Mouse (Mus musculus) adrenal gland (tissue): ENCODE results near the gene Prpf18.
"Not testable (repeated sequence)": the region's sequence is repeated elsewhere in the genome, so short reads cannot be mapped to it uniquely, and the experiment has no call there.

Experiments
- intact Hi-C: fragments of 180-260 bp; cut with DNase I; formaldehyde crosslinking; loops from one replicate; pipeline ENCODE4 v1.15.1; 2025

Gene Prpf18

DNA sequence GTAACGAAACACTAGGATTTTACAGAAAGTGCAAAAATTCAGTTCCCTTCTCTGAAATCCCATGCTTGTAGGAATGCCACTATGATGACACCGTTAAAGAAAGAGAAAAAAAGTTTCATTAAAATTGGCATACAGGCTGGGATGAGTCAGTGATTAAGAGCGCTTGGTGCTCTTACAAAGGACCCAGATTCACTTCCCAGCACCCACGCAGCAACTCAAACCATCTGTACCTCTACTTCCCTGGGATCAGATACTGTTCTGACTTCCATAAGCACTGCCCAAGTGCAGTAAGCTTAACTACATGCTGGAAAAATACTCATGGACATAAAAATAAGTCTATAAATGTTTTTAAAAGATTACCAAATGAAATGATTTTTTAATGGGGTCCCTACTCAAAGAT, 34.9 kb downstream of the Prpf18 start:
- intact Hi-C loops: no loop called here

DNA sequence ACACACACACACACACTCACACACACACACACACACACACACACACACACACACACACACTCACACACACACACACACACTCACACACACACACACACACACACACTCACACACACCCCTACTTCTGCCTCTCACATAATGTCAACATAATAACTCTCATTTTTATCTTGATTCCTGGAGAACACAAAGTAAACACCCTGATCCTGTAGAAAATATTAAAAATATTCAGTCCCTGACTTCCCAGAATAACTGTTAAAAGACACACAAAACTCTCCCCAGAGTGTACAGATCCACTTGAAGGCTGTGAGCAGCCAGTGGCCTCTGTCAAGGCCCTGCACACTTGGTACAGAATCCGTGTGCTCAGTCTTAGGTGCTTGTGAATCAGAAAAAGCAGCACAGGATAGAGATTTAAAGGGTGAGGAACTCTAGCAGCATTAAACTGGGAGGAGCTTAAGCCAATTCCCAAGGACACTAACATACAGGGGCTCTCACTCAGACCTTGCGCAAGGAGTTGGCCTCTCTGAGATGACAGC, 36.8 kb downstream of the Prpf18 start:
- intact Hi-C loops: no loop called here

DNA sequence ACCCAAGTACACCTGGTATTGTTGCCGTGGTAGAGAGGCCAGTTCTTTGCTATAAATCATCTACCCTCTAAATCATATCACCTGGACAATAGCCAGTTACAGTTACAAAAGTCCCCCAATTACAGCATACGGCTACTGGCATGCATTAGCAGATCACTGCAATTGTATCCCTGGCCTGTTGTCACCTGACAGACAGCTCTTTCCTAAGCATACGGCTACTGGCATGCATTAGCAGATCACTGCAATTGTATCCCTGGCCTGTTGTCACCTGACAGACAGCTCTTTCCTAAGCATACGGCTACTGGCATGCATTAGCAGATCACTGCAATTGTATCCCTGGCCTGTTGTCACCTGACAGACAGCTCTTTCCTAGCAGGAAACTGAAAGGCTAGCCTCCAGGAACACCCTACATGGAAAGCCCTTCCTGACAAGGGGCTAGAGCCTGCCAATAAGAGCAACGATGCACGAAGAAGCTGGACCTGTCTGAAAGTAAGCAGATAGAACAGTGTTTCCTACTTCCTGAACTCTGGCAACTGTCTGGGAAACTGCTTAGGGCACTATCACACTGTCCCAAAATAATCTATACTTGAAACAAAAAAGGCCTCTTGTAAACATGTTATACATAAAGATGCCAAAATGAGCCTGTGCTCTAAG, 37.5 kb downstream of the Prpf18 start:
- intact Hi-C loops: not testable (repeated sequence)

DNA sequence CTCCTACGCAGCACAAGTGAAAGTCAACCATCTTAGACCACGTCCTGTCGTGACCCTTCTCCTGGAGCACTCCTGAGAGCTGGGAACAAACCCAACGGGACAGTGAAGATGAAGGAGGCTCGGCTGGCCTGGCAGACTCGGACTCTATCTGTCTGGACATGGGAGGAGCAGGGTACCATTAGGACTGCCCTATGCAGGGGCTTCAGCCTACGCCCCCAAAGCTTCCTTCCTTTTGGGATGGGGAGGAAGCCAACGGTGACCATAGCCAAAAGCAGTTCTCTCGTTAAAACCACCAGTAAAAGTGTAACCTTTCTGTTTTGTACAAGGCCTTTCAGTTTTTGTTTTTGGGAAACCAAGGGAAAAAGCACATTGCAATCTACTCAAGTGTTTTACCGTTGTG, 40.2 kb downstream of the Prpf18 start:
- intact Hi-C loops: no loop called here

DNA sequence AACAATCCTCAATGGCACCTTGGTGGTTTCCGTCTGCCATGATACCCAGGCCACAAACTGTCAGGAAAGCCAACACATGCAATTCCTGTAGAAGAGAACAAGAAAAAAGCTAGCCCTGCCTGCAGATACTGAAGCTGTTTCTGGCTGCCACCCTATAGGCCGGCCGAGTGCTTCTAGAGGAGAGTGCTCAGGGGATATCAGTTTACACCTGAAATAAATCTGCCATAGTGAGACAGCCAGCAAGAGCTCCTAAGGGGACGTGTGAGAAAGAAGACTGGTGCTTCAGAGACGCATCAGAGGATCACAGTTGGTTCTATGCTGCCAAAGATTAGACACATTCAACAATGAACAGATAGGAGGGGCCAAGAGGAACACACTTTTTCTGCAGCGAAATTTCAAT, 40.6 kb downstream of the Prpf18 start:
- intact Hi-C loops: no loop called here

DNA sequence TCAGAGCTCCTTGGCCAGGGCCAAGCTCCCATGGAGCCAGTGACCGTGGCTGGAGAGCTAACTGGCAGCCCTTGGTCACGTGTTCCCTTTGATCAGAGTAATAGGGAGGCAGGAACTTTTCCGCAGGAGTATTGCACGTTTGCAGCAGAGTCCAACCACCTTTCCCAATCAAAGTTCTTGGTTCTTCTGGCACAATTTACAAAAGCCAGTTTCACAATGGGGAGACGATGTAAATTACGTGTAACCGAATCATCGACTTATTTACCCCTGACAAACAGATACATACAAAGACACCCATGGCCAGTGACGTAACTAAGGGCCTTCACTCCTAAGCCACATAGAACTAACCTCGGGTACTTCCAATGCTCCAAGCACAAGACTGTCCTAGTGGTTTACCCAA, 42.5 kb downstream of the Prpf18 start:
- intact Hi-C loops: loop anchor here (10.0 kb wide), 1 partner anchor 385 kb away; no protein-coding TSS in a partner anchor

DNA sequence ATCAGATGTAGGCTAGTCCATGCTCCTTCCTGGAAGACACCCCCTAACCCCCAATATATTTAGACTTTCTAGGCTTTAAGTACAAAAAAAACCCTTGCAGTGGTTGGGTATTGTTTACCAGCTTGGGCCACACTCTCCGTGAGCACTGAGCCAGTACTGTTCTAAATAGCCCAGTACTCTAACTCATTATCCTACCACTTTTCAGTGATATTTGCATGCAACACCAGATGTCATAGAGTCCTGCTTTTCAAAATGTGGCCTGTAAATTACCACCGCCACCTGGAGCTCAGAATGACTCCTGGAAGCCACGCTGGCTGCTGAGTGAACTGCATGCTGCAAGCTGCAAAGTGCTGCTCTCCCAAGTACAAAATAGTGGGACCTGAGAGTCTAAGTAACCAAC, 43.7 kb downstream of the Prpf18 start:
- intact Hi-C loops: loop anchor here (10.0 kb wide), 1 partner anchor 383 kb away; no protein-coding TSS in a partner anchor

DNA sequence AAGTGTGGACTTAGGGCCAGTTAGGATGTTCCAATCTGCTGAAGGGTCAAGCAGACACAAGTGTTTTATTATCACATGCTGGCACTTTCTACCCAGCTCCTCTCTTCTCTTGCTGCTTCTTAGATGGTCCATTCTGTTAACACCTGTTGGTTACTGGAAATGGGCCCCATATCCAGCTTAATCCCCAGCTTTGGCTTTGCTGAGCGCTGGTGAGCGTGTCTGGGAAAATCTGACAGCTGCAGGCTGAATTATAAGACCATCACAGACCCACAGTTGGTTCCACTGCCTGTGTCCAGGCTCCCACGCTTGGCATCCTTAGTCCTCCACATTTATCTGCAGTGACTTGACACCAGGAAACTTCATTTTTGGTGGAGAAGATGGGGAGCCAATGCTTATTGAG, 45.4 kb downstream of the Prpf18 start:
- intact Hi-C loops: loop anchor here (10.0 kb wide), 1 partner anchor 382 kb away; no protein-coding TSS in a partner anchor

DNA sequence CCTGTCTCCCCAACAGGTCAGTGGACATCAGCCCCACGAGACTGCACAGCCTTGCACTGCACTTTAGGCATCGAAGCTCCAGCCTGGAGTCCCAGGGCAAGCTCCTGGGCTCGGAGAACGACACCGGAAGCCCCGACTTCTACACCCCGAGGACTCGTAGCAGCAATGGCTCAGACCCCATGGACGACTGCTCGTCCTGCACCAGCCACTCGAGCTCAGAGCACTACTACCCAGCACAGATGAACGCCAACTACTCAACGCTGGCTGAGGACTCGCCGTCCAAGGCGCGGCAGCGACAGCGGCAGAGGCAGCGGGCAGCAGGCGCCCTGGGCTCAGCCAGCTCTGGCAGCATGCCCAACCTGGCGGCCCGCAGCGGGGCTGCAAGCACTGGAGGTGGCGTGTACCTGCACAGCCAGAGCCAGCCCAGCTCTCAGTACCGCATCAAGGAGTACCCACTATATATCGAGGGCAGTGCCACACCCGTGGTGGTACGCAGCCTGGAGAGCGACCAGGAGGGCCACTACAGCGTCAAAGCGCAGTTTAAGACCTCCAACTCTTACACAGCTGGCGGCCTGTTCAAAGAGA, 48.5 kb downstream of the Prpf18 start:
- intact Hi-C loops: loop anchor here (10.0 kb wide), 1 partner anchor 379 kb away; no protein-coding TSS in a partner anchor

DNA sequence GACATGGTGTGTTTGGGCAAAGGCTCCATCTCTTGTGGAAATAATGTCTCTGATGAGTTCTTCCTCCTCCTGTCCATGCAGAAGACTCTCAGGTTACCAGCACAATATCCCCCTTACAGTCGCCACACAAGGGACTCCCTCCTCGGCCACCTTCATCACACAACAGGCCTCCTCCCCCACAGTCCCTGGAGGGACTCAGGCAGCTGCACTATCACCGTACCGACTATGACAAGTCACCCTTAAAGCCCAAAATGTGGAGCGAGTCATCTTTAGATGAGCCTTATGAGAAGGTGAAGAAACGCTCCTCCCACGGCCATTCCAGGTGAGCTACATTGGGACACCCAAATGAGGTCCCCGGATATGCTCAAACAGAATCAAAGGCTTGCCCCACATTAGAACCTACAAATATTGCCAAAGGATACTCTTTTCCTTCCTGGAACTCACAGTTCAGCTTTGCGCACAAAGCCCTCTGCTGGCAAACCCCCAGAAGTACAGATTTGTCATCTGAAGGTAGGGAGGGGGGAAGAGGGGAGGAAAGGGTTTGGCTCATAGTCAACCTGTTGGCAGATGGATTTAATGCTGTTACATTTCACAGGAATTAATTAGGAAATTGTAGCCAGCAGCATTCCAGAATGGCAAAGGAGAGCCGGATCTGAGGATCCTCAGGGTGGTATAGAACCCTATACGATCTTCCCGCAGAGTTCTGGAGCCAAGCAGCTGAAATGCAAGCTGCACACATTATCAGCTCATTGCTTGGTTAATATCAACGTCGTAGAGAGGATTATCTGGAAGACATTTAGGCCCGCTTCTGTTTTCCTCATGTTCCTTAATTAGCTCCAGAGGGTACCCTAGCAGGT, 50.7 kb downstream of the Prpf18 start:
- intact Hi-C loops: loop anchor here (1.0 to 10.0 kb wide), 2 partner anchors 102 to 376 kb away; no protein-coding TSS in a partner anchor

DNA sequence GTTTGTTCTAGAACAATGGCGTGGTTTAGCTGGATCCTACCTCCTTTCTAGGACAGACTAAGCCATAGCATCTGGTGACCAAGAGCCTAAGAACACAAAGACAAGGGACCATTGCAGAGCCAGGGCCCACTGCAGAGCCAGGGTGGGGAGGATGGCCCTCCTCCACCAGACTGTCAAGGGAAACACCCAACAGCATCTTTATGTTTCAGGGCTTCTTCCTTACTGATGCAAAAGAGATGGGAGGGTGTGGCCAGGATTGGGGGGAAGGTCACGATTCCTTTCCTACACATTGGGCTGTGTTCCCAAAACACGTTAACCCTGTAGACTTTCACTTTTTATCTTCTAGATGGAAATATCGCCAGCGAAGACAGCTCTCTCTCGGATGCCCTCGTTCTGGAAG, 54.9 kb downstream of the Prpf18 start:
- intact Hi-C loops: no loop called here

DNA sequence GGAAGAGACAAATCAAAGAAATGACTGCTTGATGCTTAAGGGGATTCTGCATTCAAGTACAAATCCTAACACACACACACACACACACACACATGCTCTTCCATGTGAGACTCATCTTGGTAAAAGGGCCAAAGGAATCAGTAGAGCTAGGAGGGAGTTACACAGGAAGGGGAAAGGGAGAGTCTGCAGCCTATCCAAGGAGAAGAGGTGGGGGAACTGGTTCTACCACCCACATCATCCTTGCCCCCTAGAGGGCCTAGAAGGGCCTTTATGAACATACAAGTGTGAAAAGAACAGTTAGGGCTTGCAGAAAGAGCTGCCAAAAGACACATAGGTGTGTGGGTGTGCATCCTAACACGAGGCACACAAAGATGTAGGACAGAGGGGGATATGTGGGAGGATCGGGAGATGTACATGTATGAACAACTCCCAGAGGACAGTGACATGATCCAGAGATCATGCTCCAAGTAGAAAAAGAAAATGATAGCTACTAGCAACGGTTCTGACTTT, 58.0 kb downstream of the Prpf18 start:
- intact Hi-C loops: no loop called here

DNA sequence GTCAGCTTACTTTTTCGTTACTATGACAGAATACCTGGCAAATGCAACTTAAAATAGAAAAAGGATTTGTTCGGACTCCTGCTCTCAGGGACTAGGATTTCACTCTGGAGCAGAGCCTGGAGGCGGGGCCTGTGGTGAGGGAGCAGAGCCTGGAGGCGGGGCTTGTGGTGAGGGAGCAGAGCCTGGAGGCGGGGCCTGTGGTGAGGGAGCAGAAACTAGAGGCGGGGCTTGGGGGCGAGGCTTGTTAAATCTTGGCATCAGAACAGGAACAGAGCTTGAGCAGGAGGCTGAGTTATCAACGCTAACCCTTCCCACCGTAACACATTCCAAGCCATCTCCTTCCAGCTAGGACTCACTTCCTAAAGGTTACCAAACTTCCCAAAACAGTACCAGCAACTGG, 58.5 kb downstream of the Prpf18 start:
- intact Hi-C loops: no loop called here

DNA sequence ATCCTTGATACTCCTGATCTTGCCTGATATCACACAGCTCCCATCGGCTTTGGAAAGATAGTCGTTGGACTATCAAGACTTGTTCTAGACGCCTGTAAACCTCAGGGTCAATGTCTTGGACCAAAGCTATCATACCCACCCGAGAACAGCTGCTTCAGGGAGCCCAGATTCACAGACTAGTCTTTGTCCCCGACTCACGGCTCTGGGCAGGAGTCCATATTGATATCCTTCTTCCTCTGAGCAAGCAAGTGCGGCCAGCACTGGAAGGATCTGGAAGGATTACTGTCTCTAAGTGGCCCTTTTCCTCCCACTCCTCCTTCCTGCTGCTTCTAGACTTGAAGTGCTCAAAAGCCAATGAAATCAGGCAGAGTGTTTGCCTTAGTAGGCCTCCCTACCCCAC, 59.2 kb downstream of the Prpf18 start:
- intact Hi-C loops: no loop called here

DNA sequence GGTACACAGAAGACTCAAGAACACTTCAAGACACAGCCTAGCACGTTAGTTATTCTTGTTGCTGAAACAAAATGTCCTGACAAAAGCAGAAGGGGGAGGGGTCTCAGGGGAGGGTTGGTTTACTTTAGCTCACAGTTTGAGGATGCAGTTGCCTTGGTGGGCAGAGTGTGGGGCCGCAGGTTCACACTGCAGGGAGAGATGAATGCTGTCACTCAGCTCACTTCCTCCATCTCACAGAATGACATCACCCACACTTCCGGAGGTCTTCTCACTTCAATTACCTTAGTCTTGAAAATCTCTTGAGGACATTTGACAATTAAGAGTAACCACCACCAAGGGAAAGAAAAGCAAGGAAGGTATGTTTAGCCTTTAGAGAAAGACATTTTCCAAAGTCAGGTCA, 60.3 kb downstream of the Prpf18 start:
- intact Hi-C loops: no loop called here

DNA sequence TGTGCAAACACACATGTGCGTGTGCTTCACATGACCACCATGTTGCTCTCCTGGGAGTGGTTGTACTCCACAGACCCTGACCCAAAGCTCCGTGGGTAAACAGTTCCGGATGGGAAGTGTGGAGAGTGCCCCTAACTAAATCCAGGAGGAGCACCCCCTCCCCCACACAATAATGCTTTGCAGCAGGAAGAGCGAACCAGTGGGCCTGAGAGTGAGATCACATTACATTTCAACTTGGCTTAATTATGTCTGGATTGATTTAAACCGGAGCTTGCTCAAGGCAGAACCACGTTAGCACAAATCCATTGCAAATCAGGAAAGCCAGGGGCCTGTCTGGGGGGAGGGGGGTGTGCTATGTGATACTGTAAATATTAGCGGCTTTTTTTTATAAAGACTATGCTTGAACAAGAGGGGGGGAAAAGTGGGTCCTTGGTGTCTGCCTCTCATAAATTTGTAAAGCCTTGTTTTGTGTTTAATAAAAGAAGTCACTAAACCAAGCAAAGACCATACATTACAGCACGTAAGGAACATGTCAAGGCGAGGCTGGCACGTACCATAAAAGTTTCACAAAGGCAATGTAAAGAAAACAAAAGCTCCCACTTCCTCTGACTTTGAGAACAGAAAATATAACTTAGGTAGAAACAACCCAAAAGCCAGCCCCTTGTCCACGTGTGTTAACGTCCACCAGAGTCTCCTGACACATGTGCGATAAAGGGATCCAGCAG, 64.1 kb downstream of the Prpf18 start:
- intact Hi-C loops: no loop called here

DNA sequence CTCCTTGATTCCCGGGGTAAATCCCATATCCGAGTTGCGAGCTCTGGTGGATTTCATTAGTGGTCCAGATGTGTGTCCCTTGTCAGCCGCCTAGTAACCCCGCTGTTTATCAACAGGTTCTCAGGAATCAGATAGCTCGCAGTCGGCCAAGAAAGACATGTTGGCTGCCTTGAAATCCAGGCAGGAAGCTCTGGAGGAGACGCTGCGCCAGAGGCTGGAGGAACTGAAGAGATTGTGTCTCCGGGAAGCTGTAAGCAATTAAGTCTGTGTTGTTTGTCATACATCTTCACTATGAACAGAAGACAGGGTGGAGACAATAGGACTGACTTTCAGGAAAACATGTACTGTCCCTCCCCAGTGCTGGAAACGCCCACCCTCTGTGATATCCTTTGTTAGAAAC, 65.7 kb downstream of the Prpf18 start:
- intact Hi-C loops: no loop called here

DNA sequence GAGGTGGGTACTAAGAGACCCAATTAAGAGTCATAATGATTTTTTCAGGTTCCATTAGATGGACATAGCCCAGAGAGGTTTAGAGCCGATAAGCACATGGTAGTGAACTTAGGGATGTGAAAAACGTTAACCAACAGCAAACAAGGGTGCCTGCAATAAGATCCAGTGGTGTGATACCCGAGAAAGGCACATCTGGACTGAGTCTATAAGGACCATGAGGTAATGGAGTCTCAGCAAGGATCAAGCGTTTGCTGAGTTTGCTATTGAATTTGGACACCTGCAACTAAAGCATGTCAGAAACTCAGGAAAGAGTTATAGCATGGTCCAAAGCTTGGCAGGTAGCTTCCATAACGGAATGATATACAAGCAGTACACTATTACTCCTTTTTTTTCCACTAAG, 67.7 kb downstream of the Prpf18 start:
- intact Hi-C loops: no loop called here

DNA sequence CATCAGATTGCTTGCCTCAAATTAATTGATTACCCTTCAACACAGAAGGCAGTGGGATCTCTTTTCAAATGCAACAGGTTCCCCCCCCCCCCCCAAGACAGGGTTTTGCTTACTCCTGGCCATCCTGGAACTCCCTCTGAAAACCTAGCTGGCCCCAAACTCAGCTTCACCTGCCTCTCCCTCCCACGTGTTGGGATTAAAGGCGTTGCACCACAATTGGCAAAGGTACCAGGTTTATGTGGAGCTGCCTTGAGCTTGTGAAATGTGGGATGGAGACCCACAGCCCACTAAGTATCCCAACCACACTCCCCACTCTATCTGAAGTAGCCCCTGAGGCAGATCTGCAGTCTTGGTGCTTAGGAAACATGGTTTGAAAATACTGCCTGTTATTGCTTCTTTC, 69.0 kb downstream of the Prpf18 start:
- intact Hi-C loops: no loop called here

DNA sequence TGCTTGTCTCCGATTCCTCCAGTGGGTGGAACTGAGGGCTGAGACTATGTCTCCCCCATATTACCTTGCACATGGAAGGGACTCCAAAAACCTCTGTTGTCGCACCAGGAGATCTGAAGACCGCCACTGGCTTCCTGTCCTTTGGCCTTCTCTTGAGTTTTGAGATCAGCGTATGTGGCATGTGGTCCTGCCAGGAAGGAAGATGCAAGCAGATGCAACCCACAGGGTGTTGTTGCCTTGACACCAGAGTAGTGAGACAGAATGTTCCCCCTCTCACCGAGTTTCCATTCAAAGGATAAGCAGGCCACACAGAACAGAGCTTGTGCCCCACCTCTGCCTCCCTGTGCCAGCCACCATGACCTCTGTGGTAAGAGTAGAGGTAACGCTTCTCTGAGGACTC, 71.2 kb downstream of the Prpf18 start:
- intact Hi-C loops: no loop called here
